Mouse (Mus musculus) G1E (cell line): ENCODE data around the gene Trim31. TPM values are rescaled to one million over a fixed set of nuclear protein-coding genes. Genes with fewer than 3 reads are reported as not detected.

Experiments used
- ATAC-seq: 2 replicates; pipeline ENCODE4 v1.8.0; 2016; ENCODE audit warnings: mild to moderate bottlenecking; ENCODE audit not compliant: insufficient number of reproducible peaks, poor library complexity, low FRiP score, severe bottlenecking; ENCODE audit errors: extremely low read depth
- DNase-seq: peaks from one replicate; pipeline ENCODE4 v3.0.0; 2012; ENCODE audit warnings: low spot score
- H3K27me3 ChIP-seq: 2 replicates; pipeline ENCODE4 v1.6.1; 2012; ENCODE audit warnings: mild to moderate bottlenecking, low read length, inconsistent platforms; ENCODE audit not compliant: insufficient read depth
- H3K36me3 ChIP-seq: replicated peaks from 2 replicates; pipeline ENCODE3; 2012; ENCODE audit warnings: mild to moderate bottlenecking, inconsistent platforms
- H3K4me1 ChIP-seq: 2 replicates; pipeline ENCODE4 v1.6.1; 2012; ENCODE audit warnings: low read depth, low read length, inconsistent platforms, mixed read lengths; ENCODE audit not compliant: insufficient read depth
- H3K4me3 ChIP-seq: 2 replicates; pipeline ENCODE4 v1.5.1; 2012; ENCODE audit warnings: low read depth, mild to moderate bottlenecking, inconsistent platforms, low read length, moderate library complexity, mixed read lengths
- H3K9me3 ChIP-seq: replicated peaks from 2 replicates; pipeline ENCODE4 v1.6.1; 2012; ENCODE audit warnings: inconsistent platforms
- CTCF ChIP-seq: IDR thresholded peaks from 2 replicates; pipeline ENCODE4 v1.5.1; 2012; ENCODE audit warnings: low read depth, low read length, inconsistent platforms, mixed read lengths
- GATA1 ChIP-seq: IDR thresholded peaks from 2 replicates; pipeline ENCODE4 v1.6.1; 2012; ENCODE audit warnings: borderline replicate concordance, low read length, inconsistent platforms, mixed read lengths
- GATA2 ChIP-seq: IDR thresholded peaks from 2 replicates; pipeline ENCODE4 v1.6.1; 2012; ENCODE audit warnings: low read depth, low read length, inconsistent platforms, borderline replicate concordance
- POLR2AphosphoS5 ChIP-seq: IDR thresholded peaks from 2 replicates; pipeline ENCODE4 v1.6.1; 2012; ENCODE audit warnings: low read depth, low read length, inconsistent platforms; ENCODE audit not compliant: insufficient replicate concordance
- TAL1 ChIP-seq: conservative IDR thresholded peaks from 2 replicates; pipeline ENCODE4 v1.6.1; 2012; ENCODE audit warnings: low read depth, low read length, inconsistent platforms, mixed read lengths
- polyA plus RNA-seq: library from polyadenylated mRNA; stranded (reverse); fragments of >175 nt; gene quantifications from 2 replicates; pipeline ENCODE4 v1.2.3, GENCODE M21; 2012
- total RNA-seq, 2 experiments: library from RNA; stranded (forward) in 1 of 2; stranded (reverse) in 1 of 2; fragments of 200-1000 nt in 1 of 2; fragments of >200 nt in 1 of 2; fragmentation: Nextera tagmentation in 1 of 2; gene quantifications; 2 replicates each; pipeline ENCODE4 v1.2.3; 2014 to 2017

Gene Trim31
- total and polyA plus RNA-seq, 3 experiments: not detected

- Histone ChIP-seq H3K4me3 (no peak overlapping the region), H3K4me1 (no peaks in the 10 kb centered on the region), H3K9me3 (no peaks in the 10 kb centered on the region), H3K27me3 (peaks cover 11% of the 10 kb centered on the region), H3K36me3 (no peaks in the 10 kb centered on the region)
- TF ChIP-seq TAL1 (no peak), GATA1 (no peak), CTCF (peak; percentile 20; the same call in 1 of the 2 replicates), GATA2 (no peak), POLR2AphosphoS5 (no peak)
- DNase-seq (peak; percentile 34), ATAC-seq (peak; percentile 73)
These were observed 5.6 kb upstream of the Trim31 start for GRCm38 (mm10) chr17:36892362-36892761.

DNA sequence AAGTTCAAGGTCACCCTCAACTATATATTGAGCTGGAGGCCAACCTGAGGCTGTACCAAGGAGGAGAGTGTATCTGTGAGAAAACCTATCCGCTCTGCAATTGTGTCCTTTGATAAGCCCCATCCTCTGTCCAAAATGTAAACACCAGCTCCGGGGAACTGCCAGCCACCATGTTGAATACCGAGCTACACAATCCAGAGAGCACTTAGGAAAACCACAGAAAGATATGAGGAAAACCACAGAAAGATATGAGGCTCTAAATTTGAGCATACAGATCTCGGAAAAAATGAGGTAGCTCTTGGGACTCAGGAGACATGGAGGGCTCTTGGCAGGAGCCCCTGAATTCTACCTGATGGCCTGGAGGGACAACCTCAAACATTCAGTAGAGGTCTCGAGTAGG is 4.5 kb upstream of the Trim31 start:
- TF ChIP-seq GATA2: no peak
- no peak for TF ChIP-seq TAL1
- TF ChIP-seq GATA1: no peak
- TF ChIP-seq POLR2AphosphoS5: no peak
- TF ChIP-seq CTCF: no peak
- no peak for ATAC-seq
- no peak for DNase-seq

DNA sequence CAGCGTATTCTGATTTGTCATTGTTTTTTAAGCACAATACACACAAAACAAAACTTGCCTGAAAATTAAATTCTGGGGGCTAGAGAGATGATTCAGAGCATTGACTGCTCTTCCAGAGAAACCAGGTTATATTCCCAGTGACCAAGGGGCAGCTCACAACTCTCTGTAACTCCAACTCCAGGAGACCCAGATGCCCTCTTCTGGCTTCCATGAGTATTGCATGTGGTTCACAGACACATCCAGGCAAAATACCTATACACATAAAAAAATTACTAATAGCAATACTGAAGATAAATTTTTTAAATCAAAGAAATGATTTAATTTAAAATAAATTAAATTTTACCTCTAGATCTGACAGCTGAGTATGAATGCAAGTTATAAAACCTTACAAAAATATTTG is 1.3 kb upstream of the Trim31 start:
- TF ChIP-seq CTCF (peak; percentile 18; the same call in 1 of the 2 replicates), GATA2 (no peak), GATA1 (no peak), POLR2AphosphoS5 (no peak), TAL1 (no peak)
- Histone ChIP-seq H3K4me3 (no peak overlapping the region), H3K4me1 (no peaks in the 10 kb centered on the region), H3K27me3 (peaks cover 11% of the 10 kb centered on the region), H3K36me3 (no peaks in the 10 kb centered on the region), H3K9me3 (no peaks in the 10 kb centered on the region)
- no peak for DNase-seq
- ATAC-seq: no peak

More for the DNA sequence above, 4.5 kb upstream of the Trim31 start:
- Histone ChIP-seq H3K36me3 (no peaks in the 10 kb centered on the region), H3K27me3 (peaks cover 16% of the 10 kb centered on the region), H3K4me1 (no peaks in the 10 kb centered on the region), H3K9me3 (no peaks in the 10 kb centered on the region), H3K4me3 (no peak overlapping the region)

- no peaks in the 10 kb centered on the region for H3K4me1 ChIP-seq
- ATAC-seq (no peak), DNase-seq (no peak)
- H3K36me3 ChIP-seq: no peaks in the 10 kb centered on the region
- H3K27me3 ChIP-seq: peaks cover 11% of the 10 kb centered on the region
- TF ChIP-seq GATA1 (no peak), GATA2 (no peak), TAL1 (no peak), CTCF (no peak), POLR2AphosphoS5 (no peak)
- no peaks in the 10 kb centered on the region for H3K9me3 ChIP-seq
- no peak overlapping the region for H3K4me3 ChIP-seq
These were observed 853 bp upstream of the Trim31 start for GRCm38 (mm10) chr17:36897065-36897464.

- Histone ChIP-seq H3K4me1 (no peaks in the 10 kb centered on the region), H3K36me3 (no peaks in the 10 kb centered on the region), H3K9me3 (no peaks in the 10 kb centered on the region), H3K27me3 (peaks cover 11% of the 10 kb centered on the region), H3K4me3 (no peak overlapping the region)
- TF ChIP-seq TAL1 (no peak), POLR2AphosphoS5 (no peak), GATA2 (no peak), CTCF (no peak), GATA1 (no peak)
- DNase-seq: no peak
- no peak for ATAC-seq
These were observed 1.5 kb downstream of the Trim31 start for GRCm38 (mm10) chr17:36899376-36899775.

DNA sequence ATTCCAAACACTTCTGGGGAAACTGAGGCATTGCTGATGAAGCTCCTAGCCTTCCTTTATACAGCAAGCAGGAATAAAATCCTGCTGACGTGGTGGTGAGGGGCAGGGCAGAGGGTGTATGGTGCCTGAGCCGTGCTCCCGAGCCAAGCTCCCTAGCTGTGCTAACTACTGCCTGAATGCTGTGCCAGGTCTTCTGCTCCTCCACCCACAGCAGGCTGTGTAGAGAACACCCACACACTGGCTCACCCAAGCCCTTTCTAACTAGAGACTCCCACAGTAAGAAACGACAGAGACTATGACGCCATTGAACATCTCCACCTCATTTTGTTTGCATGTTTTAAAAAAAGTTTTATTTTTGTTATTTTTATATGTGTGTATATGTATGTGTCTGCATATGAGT is 2.1 kb downstream of the Trim31 start:
- ATAC-seq: no peak
- Histone ChIP-seq H3K4me1 (no peaks in the 10 kb centered on the region), H3K9me3 (no peaks in the 10 kb centered on the region), H3K36me3 (no peaks in the 10 kb centered on the region), H3K4me3 (no peak overlapping the region), H3K27me3 (peaks cover 11% of the 10 kb centered on the region)
- no peak for DNase-seq
- TF ChIP-seq TAL1 (no peak), POLR2AphosphoS5 (no peak), CTCF (no peak), GATA1 (no peak), GATA2 (no peak)

- DNase-seq: no peak
- no peak overlapping the region for H3K4me3 ChIP-seq
- TF ChIP-seq GATA1: no peak
- TF ChIP-seq TAL1: no peak
- TF ChIP-seq POLR2AphosphoS5: no peak
- TF ChIP-seq CTCF: no peak
- no peak for TF ChIP-seq GATA2
- ATAC-seq: no peak
- H3K4me1 ChIP-seq: no peaks in the 10 kb centered on the region
- no peaks in the 10 kb centered on the region for H3K9me3 ChIP-seq
- peaks cover 11% of the 10 kb centered on the region for H3K27me3 ChIP-seq
- H3K36me3 ChIP-seq: no peaks in the 10 kb centered on the region
These were observed 2.8 kb downstream of the Trim31 start for GRCm38 (mm10) chr17:36900691-36901090.
